ENCODE assay signal across 20 mouse cellular contexts in genomic region chr12:112938366-112938765, GRCm38 (mm10). TPM values are rescaled to one million over a fixed set of nuclear protein-coding genes. Genes with fewer than 3 reads are reported as not detected.
DNase-seq lines count a peak whose midpoint lies in the region; ATAC-seq and TF ChIP-seq lines count a peak whose summit lies in the region.
"Had no signal": no experiment of that assay in that cellular context is flagged by ENCODE, and none has a peak within 500 bp of the region (broad histone marks: within the 10 kb centered on the region; RNA-seq: fewer than 3 reads in every experiment).

No protein-coding gene starts in this region.

- no peak for ATAC-seq in hindbrain, embryonic 13.5 days (ENCODE audit: low FRiP score)
- ATAC-seq in hindbrain, embryonic 11.5 days (ENCODE audit: low FRiP score): no peak
- no peak for ATAC-seq in stomach, embryonic 16.5 days (ENCODE audit: insufficient read depth, low FRiP score)
- ATAC-seq in stomach, postnatal 0 days (ENCODE audit: low FRiP score, low TSS enrichment): no peak
- no peak for ATAC-seq in embryonic facial prominence, embryonic 14.5 days (ENCODE audit: low read depth)
- no peak for ATAC-seq in erythroid progenitor cell, adult 5-6 weeks (replicated peaks; ENCODE audit: low FRiP score, poor library complexity, severe bottlenecking)
- ATAC-seq: hindbrain, postnatal 0 days had no signal

- no peak for DNase-seq in hindbrain, embryonic 11.5 days (ENCODE audit: low spot score)
- DNase-seq in stomach, postnatal 0 days (ENCODE audit: low spot score): no peak
- no peak for DNase-seq in embryonic facial prominence, embryonic 14.5 days (ENCODE audit: low spot score)
- DNase-seq in lung, adult 2 months: no peak
- DNase-seq: adrenal gland, adult 8-10 months; gastrocnemius, postnatal 10 days; heart, adult 11 months; kidney, adult 8-10 months; kidney, postnatal 14 days; right cerebral cortex, postnatal 4 days; thymus, postnatal 25 days had no signal

- H3K36me3 ChIP-seq in hindbrain, embryonic 13.5 days: no peaks in the 10 kb centered on the region
- H3K36me3 ChIP-seq in hindbrain, embryonic 11.5 days (ENCODE audit: control insufficient read depth, insufficient read depth, low read length): no peaks in the 10 kb centered on the region
- no peaks in the 10 kb centered on the region for H3K36me3 ChIP-seq in stomach, embryonic 16.5 days (ENCODE audit: control insufficient read depth, insufficient read depth, low read length)
- H3K36me3 ChIP-seq in stomach, postnatal 0 days (ENCODE audit: control insufficient read depth, insufficient read depth, low read length): no peaks in the 10 kb centered on the region
- H3K36me3 ChIP-seq in embryonic facial prominence, embryonic 14.5 days (ENCODE audit: control insufficient read depth, insufficient read depth, low read length): no peaks in the 10 kb centered on the region
- H3K36me3 ChIP-seq: forebrain, embryonic 12.5 days had no signal

- H3K4me1 ChIP-seq in hindbrain, embryonic 13.5 days (replicated peaks): peaks cover 47% of the 10 kb centered on the region
- peaks cover 5% of the 10 kb centered on the region; the same call in 1 of the 2 replicates for H3K4me1 ChIP-seq in hindbrain, embryonic 11.5 days (replicated peaks; ENCODE audit: control insufficient read depth, insufficient read depth, low read length)
- peaks cover 29% of the 10 kb centered on the region for H3K4me1 ChIP-seq in stomach, embryonic 16.5 days (ENCODE audit: control insufficient read depth, insufficient read depth, low read length)
- 0 out of 2 replicates have a peak, but pooled peaks cover 2% of the 10 kb centered on the region for H3K4me1 ChIP-seq in stomach, postnatal 0 days (replicated peaks; ENCODE audit: control insufficient read depth, insufficient read depth)
- H3K4me1 ChIP-seq in embryonic facial prominence, embryonic 14.5 days (ENCODE audit: control insufficient read depth, insufficient read depth, low read length): peaks cover 19% of the 10 kb centered on the region
- peaks cover 12% of the 10 kb centered on the region for H3K4me1 ChIP-seq in lung, adult 2 months (ENCODE audit: control insufficient read depth, insufficient read depth, low read length)

- TF ChIP-seq EP300 in stomach, postnatal 0 days (optimal IDR thresholded peaks at IDR 0.05): no peak

- WGBS in hindbrain, embryonic 13.5 days: 81% methylated on average over 10 of the region's 10 CpGs
- 85% methylated on average over 10 of the region's 10 CpGs for WGBS in hindbrain, embryonic 11.5 days
- 74% methylated on average over 10 of the region's 10 CpGs for WGBS in stomach, embryonic 16.5 days
- WGBS in stomach, postnatal 0 days: 81% methylated on average over 10 of the region's 10 CpGs
- WGBS in embryonic facial prominence, embryonic 14.5 days: 64% methylated on average over 10 of the region's 10 CpGs
- 92% methylated on average over 10 of the region's 10 CpGs for WGBS in lung, adult 2 months

- no peaks in the 10 kb centered on the region for H3K9me3 ChIP-seq in hindbrain, embryonic 13.5 days
- no peaks in the 10 kb centered on the region for H3K9me3 ChIP-seq in hindbrain, embryonic 11.5 days (ENCODE audit: control insufficient read depth, low read length)
- no peaks in the 10 kb centered on the region for H3K9me3 ChIP-seq in stomach, embryonic 16.5 days (replicated peaks; ENCODE audit: control insufficient read depth, low read length)
- no peaks in the 10 kb centered on the region for H3K9me3 ChIP-seq in stomach, postnatal 0 days (ENCODE audit: control insufficient read depth, low read length)
- no peaks in the 10 kb centered on the region for H3K9me3 ChIP-seq in embryonic facial prominence, embryonic 14.5 days (ENCODE audit: control insufficient read depth, low read length)
- H3K9me3 ChIP-seq: forebrain, embryonic 12.5 days had no signal

- H3K4me2 ChIP-seq in hindbrain, embryonic 13.5 days: no peak overlapping the region
- no peak overlapping the region for H3K4me2 ChIP-seq in hindbrain, embryonic 11.5 days (replicated peaks; ENCODE audit: low read depth, low read length)
- no peak overlapping the region for H3K4me2 ChIP-seq in stomach, embryonic 16.5 days (ENCODE audit: low read depth, low read length)
- no peak overlapping the region for H3K4me2 ChIP-seq in stomach, postnatal 0 days (replicated peaks; ENCODE audit: low read depth)
- H3K4me2 ChIP-seq in embryonic facial prominence, embryonic 14.5 days (ENCODE audit: low read depth, low read length): no peak overlapping the region
- H3K4me2 ChIP-seq: forebrain, embryonic 12.5 days; midbrain, embryonic 11.5 days had no signal

- peaks cover 5% of the 10 kb centered on the region; the same call in 1 of the 2 replicates for H3K27me3 ChIP-seq in hindbrain, embryonic 13.5 days
- no peaks in the 10 kb centered on the region for H3K27me3 ChIP-seq in hindbrain, embryonic 11.5 days (ENCODE audit: control insufficient read depth, insufficient read depth, low read length)
- H3K27me3 ChIP-seq in stomach, embryonic 16.5 days (ENCODE audit: control insufficient read depth, insufficient read depth, low read length): no peaks in the 10 kb centered on the region
- H3K27me3 ChIP-seq in stomach, postnatal 0 days (ENCODE audit: control insufficient read depth, insufficient read depth, low read length): no peaks in the 10 kb centered on the region
- H3K27me3 ChIP-seq in embryonic facial prominence, embryonic 14.5 days (replicated peaks; ENCODE audit: control insufficient read depth, insufficient read depth, low read length): no peaks in the 10 kb centered on the region
- H3K27me3 ChIP-seq: Patski had no signal

- TF ChIP-seq CTCF in stomach, postnatal 0 days (IDR thresholded peaks at IDR 0.05; ENCODE audit: low read depth): no peak
- TF ChIP-seq CTCF in lung, adult 2 months (IDR thresholded peaks at IDR 0.05; ENCODE audit: insufficient read depth, low read length): no peak

- TF ChIP-seq POLR2A in lung, adult 2 months (IDR thresholded peaks at IDR 0.05; ENCODE audit: borderline replicate concordance, extremely low read depth, low read depth, low read length): no peak

- no peak overlapping the region for H3K4me3 ChIP-seq in hindbrain, embryonic 13.5 days
- no peak overlapping the region for H3K4me3 ChIP-seq in hindbrain, embryonic 11.5 days (ENCODE audit: low read depth, low read length)
- H3K4me3 ChIP-seq in stomach, embryonic 16.5 days (replicated peaks; ENCODE audit: low read length): no peak overlapping the region
- H3K4me3 ChIP-seq in stomach, postnatal 0 days (ENCODE audit: low read depth, low read length): no peak overlapping the region
- H3K4me3 ChIP-seq in embryonic facial prominence, embryonic 14.5 days (ENCODE audit: low read depth, low read length): no peak overlapping the region
- no peak overlapping the region for H3K4me3 ChIP-seq in lung, adult 2 months (replicated peaks; ENCODE audit: extremely low read depth, low read depth, low read length)
- H3K4me3 ChIP-seq: forebrain, embryonic 12.5 days had no signal

- H3K27ac ChIP-seq in hindbrain, embryonic 13.5 days: no peak overlapping the region
- H3K27ac ChIP-seq in hindbrain, embryonic 11.5 days (ENCODE audit: low read depth, low read length): no peak overlapping the region
- H3K27ac ChIP-seq in stomach, embryonic 16.5 days (ENCODE audit: low read length): no peak overlapping the region
- no peak overlapping the region for H3K27ac ChIP-seq in stomach, postnatal 0 days (replicated peaks)
- H3K27ac ChIP-seq in embryonic facial prominence, embryonic 14.5 days (replicated peaks; ENCODE audit: low read depth, low read length): 0 out of 2 replicates have a peak overlapping the region, but pooled peaks have one; percentile 28
- H3K27ac ChIP-seq: forebrain, embryonic 12.5 days; hindbrain, postnatal 0 days; liver, embryonic 14.5 days; macrophage had no signal

- peak overlapping the region; percentile 35; the same call in 1 of the 2 replicates for H3K9ac ChIP-seq in hindbrain, embryonic 13.5 days
- H3K9ac ChIP-seq in hindbrain, embryonic 11.5 days (ENCODE audit: low read depth, low read length): no peak overlapping the region
- H3K9ac ChIP-seq in stomach, embryonic 16.5 days (ENCODE audit: low read length): peak overlapping the region; percentile 46; the same call in 1 of the 2 replicates
- no peak overlapping the region for H3K9ac ChIP-seq in stomach, postnatal 0 days (ENCODE audit: low read length)
- no peak overlapping the region for H3K9ac ChIP-seq in embryonic facial prominence, embryonic 14.5 days (ENCODE audit: low read depth, low read length)
- H3K9ac ChIP-seq: forebrain, embryonic 12.5 days; liver, embryonic 14.5 days had no signal

RNA-seq across cellular contexts. Expression of gene Nudt14, which starts 3.6 kb away (rescaled TPM):
- polyA plus RNA-seq in hindbrain, embryonic 13.5 days (2015; fragmentation: Nextera tagmentation; extraction: Ambion mirVana): 59.2 and 59.8 TPM in 2 replicates
- 57.3 and 69.9 TPM in 2 replicates for polyA plus RNA-seq in hindbrain, embryonic 11.5 days (2014; fragmentation: Nextera tagmentation; extraction: Ambion mirVana)
- polyA plus RNA-seq in stomach, embryonic 16.5 days (2015; fragmentation: Nextera tagmentation; extraction: Ambion mirVana): 80.2 and 81.9 TPM in 2 replicates
- 78.6 and 82.7 TPM in 2 replicates for polyA plus RNA-seq in stomach, postnatal 0 days (2015; fragmentation: Nextera tagmentation; extraction: Ambion mirVana)
- polyA plus RNA-seq in embryonic facial prominence, embryonic 14.5 days (2014; fragmentation: Nextera tagmentation; extraction: Ambion mirVana): 87.3 and 87.4 TPM in 2 replicates
- 43.4 and 47.4 TPM in 2 replicates for polyA plus RNA-seq in lung, adult 2 months (2012; rRNA removed)
- total RNA-seq in erythroid progenitor cell, adult 5-6 weeks (2015; ENCODE audit: low replicate concordance): 12.3 TPM in 1 of 2 replicates, not detected in the other
- 2.5 and 3.3 TPM in 2 replicates for total RNA-seq in erythroid progenitor cell, adult 5-6 weeks (2017; ENCODE audit: low replicate concordance)

RNA-seq across cellular contexts. Expression of gene Jag2, which starts 8.8 kb away (rescaled TPM):
- 8.4 and 10.7 TPM in 2 replicates for polyA plus RNA-seq in hindbrain, embryonic 13.5 days (2015; fragmentation: Nextera tagmentation; extraction: Ambion mirVana)
- 4.2 and 4.7 TPM in 2 replicates for polyA plus RNA-seq in hindbrain, embryonic 11.5 days (2014; fragmentation: Nextera tagmentation; extraction: Ambion mirVana)
- 5.1 and 6.4 TPM in 2 replicates for polyA plus RNA-seq in stomach, embryonic 16.5 days (2015; fragmentation: Nextera tagmentation; extraction: Ambion mirVana)
- 3.2 and 4.5 TPM in 2 replicates for polyA plus RNA-seq in stomach, postnatal 0 days (2015; fragmentation: Nextera tagmentation; extraction: Ambion mirVana)
- 9.4 and 13.1 TPM in 2 replicates for polyA plus RNA-seq in embryonic facial prominence, embryonic 14.5 days (2014; fragmentation: Nextera tagmentation; extraction: Ambion mirVana)
- polyA plus RNA-seq in lung, adult 2 months (2012; rRNA removed): 54.0 and 62.8 TPM in 2 replicates
- total RNA-seq in erythroid progenitor cell, adult 5-6 weeks (2015; ENCODE audit: low replicate concordance): not detected in 2 replicates
- 0.26 TPM in 1 of 2 replicates, not detected in the other for total RNA-seq in erythroid progenitor cell, adult 5-6 weeks (2017; ENCODE audit: low replicate concordance)

RNA-seq across cellular contexts. Expression of gene Btbd6, which starts 37.9 kb away (rescaled TPM):
- polyA plus RNA-seq in hindbrain, embryonic 13.5 days (2015; fragmentation: Nextera tagmentation; extraction: Ambion mirVana): 40.0 and 45.5 TPM in 2 replicates
- polyA plus RNA-seq in hindbrain, embryonic 11.5 days (2014; fragmentation: Nextera tagmentation; extraction: Ambion mirVana): 25.6 and 26.8 TPM in 2 replicates
- 16.2 and 20.6 TPM in 2 replicates for polyA plus RNA-seq in stomach, embryonic 16.5 days (2015; fragmentation: Nextera tagmentation; extraction: Ambion mirVana)
- polyA plus RNA-seq in stomach, postnatal 0 days (2015; fragmentation: Nextera tagmentation; extraction: Ambion mirVana): 17.1 and 19.7 TPM in 2 replicates
- 20.8 and 22.8 TPM in 2 replicates for polyA plus RNA-seq in embryonic facial prominence, embryonic 14.5 days (2014; fragmentation: Nextera tagmentation; extraction: Ambion mirVana)
- 48.4 and 72.3 TPM in 2 replicates for polyA plus RNA-seq in lung, adult 2 months (2012; rRNA removed)
- total RNA-seq in erythroid progenitor cell, adult 5-6 weeks (2015; ENCODE audit: low replicate concordance): 0.84 and 3.2 TPM in 2 replicates
- 0.68 and 1.0 TPM in 2 replicates for total RNA-seq in erythroid progenitor cell, adult 5-6 weeks (2017; ENCODE audit: low replicate concordance)

Comparison
In these comparisons a context has a peak if more than half of its experiments do, and no peak if none do; other contexts are left out.
1. H3K9ac ChIP-seq: peak in hindbrain, embryonic 13.5 days (single experiment) and stomach, embryonic 16.5 days (single experiment); none in hindbrain, embryonic 11.5 days (single experiment), stomach, postnatal 0 days (single experiment) and embryonic facial prominence, embryonic 14.5 days (single experiment).